Comparison of ENCODE assay signal across 17 mouse cellular contexts in genomic region chr12:8659406-8660279, GRCm38 (mm10). TPM values are rescaled to one million over a fixed set of nuclear protein-coding genes. Genes with fewer than 3 reads are reported as not detected.
DNase-seq lines count a peak whose midpoint lies in the region; ATAC-seq and TF ChIP-seq lines count a peak whose summit lies in the region.
"Had no signal": no experiment of that assay in that cellular context is flagged by ENCODE, and none has a peak within 500 bp of the region (broad histone marks: within the 10 kb centered on the region; RNA-seq: fewer than 3 reads in every experiment).

No protein-coding gene starts in this region.

- 88% methylated on average over 15 of the region's 15 CpGs for WGBS in hindbrain, embryonic 13.5 days

- H3K9me3 ChIP-seq in hindbrain, embryonic 13.5 days: no peaks in the 10 kb centered on the region
- H3K9me3 ChIP-seq: embryonic facial prominence, embryonic 13.5 days; forebrain, embryonic 12.5 days; heart, embryonic 10.5 days; hindbrain, embryonic 10.5 days; midbrain, embryonic 15.5 days had no signal

- H3K4me2 ChIP-seq in hindbrain, embryonic 13.5 days: no peak overlapping the region
- H3K4me2 ChIP-seq: embryonic facial prominence, embryonic 13.5 days; forebrain, embryonic 12.5 days; midbrain, embryonic 15.5 days had no signal

- no peaks in the 10 kb centered on the region for H3K27me3 ChIP-seq in hindbrain, embryonic 13.5 days
- H3K27me3 ChIP-seq: embryonic facial prominence, embryonic 13.5 days; forebrain, embryonic 12.5 days; midbrain, embryonic 15.5 days had no signal

- no peaks in the 10 kb centered on the region for H3K4me1 ChIP-seq in hindbrain, embryonic 13.5 days (replicated peaks)
- H3K4me1 ChIP-seq: embryonic facial prominence, embryonic 13.5 days; forebrain, embryonic 12.5 days; hindbrain, embryonic 10.5 days; midbrain, embryonic 15.5 days had no signal

- H3K9ac ChIP-seq in hindbrain, embryonic 13.5 days: no peak overlapping the region
- H3K9ac ChIP-seq: embryonic facial prominence, embryonic 13.5 days; forebrain, embryonic 12.5 days; midbrain, embryonic 15.5 days had no signal

- H3K27ac ChIP-seq in layer of hippocampus, adult 2 months: no peak overlapping the region
- no peak overlapping the region for H3K27ac ChIP-seq in hindbrain, embryonic 13.5 days
- H3K27ac ChIP-seq: embryonic facial prominence, embryonic 13.5 days; forebrain, embryonic 12.5 days; heart, embryonic 10.5 days; hindbrain, embryonic 10.5 days; midbrain, embryonic 15.5 days had no signal

- TF ChIP-seq CTCF in layer of hippocampus, adult 2 months (conservative IDR thresholded peaks at IDR 0.05): no peak

- H3K36me3 ChIP-seq in hindbrain, embryonic 13.5 days: no peaks in the 10 kb centered on the region
- H3K36me3 ChIP-seq: embryonic facial prominence, embryonic 13.5 days; forebrain, embryonic 12.5 days; heart, embryonic 10.5 days; hindbrain, embryonic 10.5 days; midbrain, embryonic 15.5 days had no signal

- no peak overlapping the region for H3K4me3 ChIP-seq in layer of hippocampus, adult 2 months
- no peak overlapping the region for H3K4me3 ChIP-seq in hindbrain, embryonic 13.5 days
- H3K4me3 ChIP-seq: embryonic facial prominence, embryonic 13.5 days; forebrain, embryonic 12.5 days; heart, embryonic 10.5 days; hindbrain, embryonic 10.5 days; midbrain, embryonic 15.5 days had no signal

- DNase-seq in layer of hippocampus, adult 9-11 months: peak; percentile 43
- DNase-seq in layer of hippocampus, adult 2 months (ENCODE audit: low spot score in 2 of 2): no peak
- peak; percentile 37 for DNase-seq in CD4-positive helper T cell, adult 2 months (ENCODE audit: low read depth, low spot score)
- peak; percentile 60 for DNase-seq in induced T-regulatory cell, adult 2 months (ENCODE audit: low read depth)
- no peak for DNase-seq in retina, embryonic 14.5 days (ENCODE audit: low spot score)
- no peak for DNase-seq in heart, postnatal 4 days
- DNase-seq: cerebellum, postnatal 10 days; kidney, adult 9 months; lung, adult 2 months; right cerebral cortex, postnatal 25 days had no signal

- peak; percentile 63; the same call in 1 of the 2 replicates for ATAC-seq in megakaryocyte-erythroid progenitor cell, adult 5-6 weeks (replicated peaks; ENCODE audit: low FRiP score, low TSS enrichment, poor library complexity, severe bottlenecking)
- ATAC-seq in hindbrain, embryonic 13.5 days (ENCODE audit: low FRiP score): no peak
- ATAC-seq: midbrain, embryonic 15.5 days had no signal

RNA-seq across cellular contexts. Expression of gene Pum2, which starts 14.3 kb away (rescaled TPM):
- 100 to 1,000 TPM; 186 to 195 TPM for total RNA-seq in layer of hippocampus, adult 2 months (2021)
- 111 and 154 TPM in 2 replicates for total RNA-seq in megakaryocyte-erythroid progenitor cell, adult 5-6 weeks (2014; fragmentation: Nextera tagmentation)
- 109 and 153 TPM in 2 replicates for total RNA-seq in megakaryocyte-erythroid progenitor cell, adult 5-6 weeks (2017)
- polyA plus RNA-seq in hindbrain, embryonic 13.5 days (2015; fragmentation: Nextera tagmentation; extraction: Ambion mirVana): 52.5 and 56.1 TPM in 2 replicates
- total RNA-seq in heart, postnatal 4 days (2021): 100 to 1,000 TPM; 156 to 159 TPM

Comparison
In these comparisons a context has a peak if more than half of its experiments do, and no peak if none do; other contexts are left out.
1. DNase-seq: peak in layer of hippocampus, adult 9-11 months (single experiment), CD4-positive helper T cell, adult 2 months (single experiment) and induced T-regulatory cell, adult 2 months (single experiment); none in layer of hippocampus, adult 2 months (0 of 2), retina, embryonic 14.5 days (single experiment) and heart, postnatal 4 days (single experiment).